Mouse (Mus musculus) urinary bladder, adult 2 months (tissue): ENCODE results near the gene Phka1. TPM values are rescaled to one million over a fixed set of nuclear protein-coding genes. Genes with fewer than 3 reads are reported as not detected.

Experiments
- DNase-seq: peaks from one replicate; pipeline ENCODE4 v3.0.0; 2022; ENCODE audit warnings: low spot score
- polyA plus RNA-seq: library from polyadenylated mRNA; depleted of rRNA; stranded (reverse); fragments of >200 nt; gene quantifications from 2 replicates; pipeline ENCODE4 v1.2.3, GENCODE M21; 2012; rRNA removed

Gene Phka1
- polyA plus RNA-seq, 1 experiment, result 13.4 TPM

- no peak for DNase-seq
Measured at GRCm38 (mm10) chrX:102475555-102475954, 168.5 kb downstream of the Phka1 start.

Other genes starting within 250 kb of the Phka1 start
- 14.0 and 15.6 TPM in 2 replicates for gene Hdac8, start 138.9 kb downstream of the Phka1 start, polyA plus RNA-seq
- gene Gm3880, start 42.7 kb upstream of the Phka1 start, polyA plus RNA-seq, result not detected in 2 replicates
- not detected in 2 replicates for gene Gm9112, start 63.4 kb upstream of the Phka1 start, polyA plus RNA-seq
- not detected in 2 replicates for gene Dmrtc1b, start 63.6 kb upstream of the Phka1 start, polyA plus RNA-seq
- not detected in 2 replicates for gene Dmrtc1c1, start 158.7 kb upstream of the Phka1 start, polyA plus RNA-seq
- not detected in 2 replicates for gene Dmrtc1c2, start 210.4 kb upstream of the Phka1 start, polyA plus RNA-seq
- not detected in 2 replicates for gene 1700031F05Rik, start 223.7 kb upstream of the Phka1 start, polyA plus RNA-seq